ENCODE assay signal across 27 mouse cellular contexts in genomic region chr6:94518171-94518570, GRCm38 (mm10). TPM values are rescaled to one million over a fixed set of nuclear protein-coding genes. Genes with fewer than 3 reads are reported as not detected.
DNase-seq lines count a peak whose midpoint lies in the region; ATAC-seq and TF ChIP-seq lines count a peak whose summit lies in the region.
"Had no signal": no experiment of that assay in that cellular context is flagged by ENCODE, and none has a peak within 500 bp of the region (broad histone marks: within the 10 kb centered on the region; RNA-seq: fewer than 3 reads in every experiment).

No protein-coding gene starts in this region.

- TF ChIP-seq RAD21 in CH12.LX (IDR thresholded peaks at IDR 0.05; ENCODE audit: low read depth, low read length): no peak

- no peak for TF ChIP-seq EP300 in liver, postnatal 0 days (IDR thresholded peaks at IDR 0.05; ENCODE audit: low read depth)
- peak; percentile 81; the same call in 1 of the 2 replicates for TF ChIP-seq EP300 in CH12.LX (IDR thresholded peaks at IDR 0.05; ENCODE audit: low read length)

- in situ Hi-C loops in CH12.LX (cut with MboI; ENCODE audit: low pct_ligation_motif_present, low pct_unique_long_range_greater_than_20kb, low sequenced_read_pairs): no loop called here

- H3K4me1 ChIP-seq in liver, embryonic 11.5 days (replicated peaks; ENCODE audit: control insufficient read depth, insufficient read depth, low read length): no peaks in the 10 kb centered on the region
- no peaks in the 10 kb centered on the region for H3K4me1 ChIP-seq in liver, postnatal 0 days (ENCODE audit: insufficient read depth)
- H3K4me1 ChIP-seq in CH12.LX (ENCODE audit: control insufficient read depth in 1 of 2, insufficient read depth in 2 of 2): peaks cover 12 to 13% of the 10 kb centered on the region in 2 experiments
- H3K4me1 ChIP-seq: embryonic facial prominence, embryonic 12.5 days; liver, embryonic 13.5 days; lung, embryonic 15.5 days; midbrain, embryonic 13.5 days had no signal

- TF ChIP-seq CTCF in liver, postnatal 0 days (IDR thresholded peaks at IDR 0.05; ENCODE audit: low read depth): no peak
- no peak for TF ChIP-seq CTCF in CH12.LX (conservative IDR thresholded peaks at IDR 0.05 in 1 of 2, IDR thresholded peaks at IDR 0.05 in 1 of 2; ENCODE audit: low read depth in 2 of 2, low read length in 2 of 2)

- TF ChIP-seq POLR2A in CH12.LX (IDR thresholded peaks at IDR 0.05; ENCODE audit: low read depth, low read length): no peak

- no peaks in the 10 kb centered on the region for H3K9me3 ChIP-seq in liver, embryonic 11.5 days (ENCODE audit: control insufficient read depth, low read length)
- H3K9me3 ChIP-seq in liver, postnatal 0 days (ENCODE audit: low read length): no peaks in the 10 kb centered on the region
- no peaks in the 10 kb centered on the region for H3K9me3 ChIP-seq in CH12.LX (replicated peaks; ENCODE audit: low read length)
- H3K9me3 ChIP-seq: embryonic facial prominence, embryonic 12.5 days; heart, embryonic 10.5 days; limb, embryonic 13.5 days; liver, embryonic 13.5 days; lung, embryonic 15.5 days; megakaryocyte, embryonic 14.5 days; midbrain, embryonic 13.5 days had no signal

- no peak for ATAC-seq in liver, embryonic 11.5 days (replicated peaks; ENCODE audit: low FRiP score)
- ATAC-seq in liver, postnatal 0 days: no peak
- ATAC-seq: hindbrain, postnatal 0 days; intestine, embryonic 16.5 days; midbrain, embryonic 13.5 days had no signal

- no peak overlapping the region for H3K4me2 ChIP-seq in liver, embryonic 11.5 days
- no peak overlapping the region for H3K4me2 ChIP-seq in liver, postnatal 0 days (ENCODE audit: low read depth, low read length)
- no peak overlapping the region for H3K4me2 ChIP-seq in CH12.LX (ENCODE audit: insufficient read depth, low read depth, poor library complexity, severe bottlenecking)
- H3K4me2 ChIP-seq: embryonic facial prominence, embryonic 12.5 days; limb, embryonic 13.5 days; liver, embryonic 13.5 days; lung, embryonic 15.5 days; midbrain, embryonic 13.5 days had no signal

- DNase-seq in liver, embryonic 11.5 days (ENCODE audit: low spot score): peak; percentile 2
- DNase-seq in liver, postnatal 0 days: no peak
- peak; percentile 68 for DNase-seq in CH12.LX (ENCODE audit: extremely low read depth)
- peak; percentile 55 to 65 for DNase-seq in spleen, adult 18-20 months
- peak; percentile 94 for DNase-seq in splenic B cell, adult 2 months (ENCODE audit: low read depth, low spot score)
- no peak for DNase-seq in kidney, adult 9 months
- DNase-seq in adrenal gland, postnatal 10 days: no peak
- DNase-seq: adrenal gland, adult 8-10 months; cerebellum, adult 2 months; cerebellum, postnatal 25 days; gastrocnemius, postnatal 36 days; kidney, postnatal 25 days; liver, embryonic 13.5 days; retina, postnatal 1 day; right cerebral cortex, postnatal 4 days; thymus, adult 2 months; thymus, postnatal 4 days had no signal

- no peak overlapping the region for H3K4me3 ChIP-seq in liver, embryonic 11.5 days (ENCODE audit: low read depth, low read length)
- no peak overlapping the region for H3K4me3 ChIP-seq in liver, postnatal 0 days (ENCODE audit: low read depth, low read length)
- no peak overlapping the region for H3K4me3 ChIP-seq in CH12.LX (replicated peaks in 1 of 3; ENCODE audit: low read depth in 2 of 3, low read length in 2 of 3, poor library complexity in 1 of 3)
- H3K4me3 ChIP-seq: embryonic facial prominence, embryonic 12.5 days; heart, embryonic 10.5 days; layer of hippocampus, adult 2 months; limb, embryonic 13.5 days; liver, embryonic 13.5 days; lung, embryonic 15.5 days; megakaryocyte, embryonic 14.5 days; midbrain, embryonic 13.5 days had no signal

- H3K9ac ChIP-seq in liver, embryonic 11.5 days (ENCODE audit: low read depth, low read length): no peak overlapping the region
- H3K9ac ChIP-seq in liver, postnatal 0 days (replicated peaks): no peak overlapping the region
- H3K9ac ChIP-seq in CH12.LX (ENCODE audit: insufficient read depth, low read depth): no peak overlapping the region
- H3K9ac ChIP-seq: embryonic facial prominence, embryonic 12.5 days; limb, embryonic 13.5 days; liver, embryonic 13.5 days; lung, embryonic 15.5 days; midbrain, embryonic 13.5 days had no signal

- H3K27ac ChIP-seq in liver, embryonic 11.5 days (ENCODE audit: low read depth, low read length): no peak overlapping the region
- H3K27ac ChIP-seq in liver, postnatal 0 days (ENCODE audit: low read depth): no peak overlapping the region
- H3K27ac ChIP-seq in CH12.LX (ENCODE audit: insufficient read depth, low read depth): no peak overlapping the region
- H3K27ac ChIP-seq: embryonic facial prominence, embryonic 12.5 days; heart, embryonic 10.5 days; hindbrain, postnatal 0 days; layer of hippocampus, adult 2 months; limb, embryonic 13.5 days; liver, embryonic 13.5 days; lung, embryonic 15.5 days; midbrain, embryonic 13.5 days; stomach, postnatal 0 days had no signal

- 91% methylated on average over 6 of the region's 6 CpGs for WGBS in liver, embryonic 11.5 days
- 82% methylated on average over 6 of the region's 6 CpGs for WGBS in liver, postnatal 0 days (ENCODE audit: insufficient replicate concordance)

- H3K36me3 ChIP-seq in liver, embryonic 11.5 days (ENCODE audit: control insufficient read depth, insufficient read depth, low read length): no peaks in the 10 kb centered on the region; the same call in 1 of the 2 replicates
- 0 out of 2 replicates have a peak, but pooled peaks cover 3% of the 10 kb centered on the region for H3K36me3 ChIP-seq in liver, postnatal 0 days (replicated peaks; ENCODE audit: insufficient read depth, low read length)
- peaks cover 8 to 52% of the 10 kb centered on the region in 2 experiments for H3K36me3 ChIP-seq in CH12.LX (replicated peaks in 1 of 2; ENCODE audit: control insufficient read depth in 1 of 2, insufficient read depth in 1 of 2, low read length in 1 of 2)
- H3K36me3 ChIP-seq in splenic B cell, adult 2 months (ENCODE audit: control insufficient read depth, insufficient read depth, low read length, poor library complexity, severe bottlenecking): no peaks in the 10 kb centered on the region
- H3K36me3 ChIP-seq: embryonic facial prominence, embryonic 12.5 days; limb, embryonic 13.5 days; liver, embryonic 13.5 days; lung, embryonic 15.5 days; midbrain, embryonic 13.5 days had no signal

- H3K27me3 ChIP-seq in liver, embryonic 11.5 days (replicated peaks; ENCODE audit: control insufficient read depth, insufficient read depth, low read length): no peaks in the 10 kb centered on the region
- no peaks in the 10 kb centered on the region for H3K27me3 ChIP-seq in liver, postnatal 0 days (ENCODE audit: insufficient read depth, low read length)
- H3K27me3 ChIP-seq in CH12.LX (replicated peaks): no peaks in the 10 kb centered on the region
- no peaks in the 10 kb centered on the region for H3K27me3 ChIP-seq in splenic B cell, adult 2 months (ENCODE audit: control insufficient read depth, insufficient read depth, low read length, poor library complexity, severe bottlenecking)
- H3K27me3 ChIP-seq: embryonic facial prominence, embryonic 12.5 days; limb, embryonic 13.5 days; liver, embryonic 13.5 days; lung, embryonic 15.5 days; megakaryocyte, embryonic 14.5 days; midbrain, embryonic 13.5 days had no signal

- dilution Hi-C loops in CH12.LX (cut with MboI; ENCODE audit: extremely low pct_ligation_motif_present, extremely low pct_unique_long_range_greater_than_20kb, low sequenced_read_pairs): no loop called here

- no peaks in the 10 kb centered on the region for H3K79me2 ChIP-seq in CH12.LX (replicated peaks; ENCODE audit: control insufficient read depth, extremely low read depth, insufficient read depth, poor library complexity, severe bottlenecking)

TF ChIP-seq in CH12.LX, 34 proteins besides CTCF, POLR2A, EP300 and RAD21 (continues in another document):
- TF ChIP-seq SMC3 (IDR thresholded peaks at IDR 0.05; ENCODE audit: low read depth, low read length) (no peak), UBTF (IDR thresholded peaks at IDR 0.05; ENCODE audit: low read depth, low read length) (no peak), ZMIZ1 (IDR thresholded peaks at IDR 0.05; ENCODE audit: low read depth, low read length) (no peak), IRF4 (IDR thresholded peaks at IDR 0.05; ENCODE audit: low read depth, low read length) (peak; percentile 72), JUND (conservative IDR thresholded peaks at IDR 0.05; ENCODE audit: low read depth, low read length) (no peak), MAFK (IDR thresholded peaks at IDR 0.05; ENCODE audit: insufficient replicate concordance, low read length) (0 out of 2 replicates have a peak, but pooled peaks have one; percentile 46), TBP (conservative IDR thresholded peaks at IDR 0.05; ENCODE audit: low read depth, low read length) (no peak), PAX5 (IDR thresholded peaks at IDR 0.05; ENCODE audit: low read length) (no peak), NELFE (IDR thresholded peaks at IDR 0.05; ENCODE audit: low read depth, low read length) (no peak), USF2 (conservative IDR thresholded peaks at IDR 0.05; ENCODE audit: low read depth, low read length) (no peak), MXI1 (IDR thresholded peaks at IDR 0.05; ENCODE audit: low read depth, low read length) (no peak), KAT2A (IDR thresholded peaks at IDR 0.05; ENCODE audit: insufficient replicate concordance, low read length) (peak; percentile 95), ZNF384 (IDR thresholded peaks at IDR 0.05; ENCODE audit: low read depth, low read length) (no peak), RCOR1 (conservative IDR thresholded peaks at IDR 0.05; ENCODE audit: low read depth, low read length) (no peak), E2F4 (IDR thresholded peaks at IDR 0.05; ENCODE audit: insufficient replicate concordance, low read depth, low read length) (no peak), USF1 (IDR thresholded peaks at IDR 0.05; ENCODE audit: low read depth, low read length) (no peak), MYC (IDR thresholded peaks at IDR 0.05; ENCODE audit: low read depth, low read length) (no peak), ZC3H11A (IDR thresholded peaks at IDR 0.05; ENCODE audit: low read depth, low read length) (no peak), MAX (IDR thresholded peaks at IDR 0.05; ENCODE audit: low read length) (no peak), JUN (IDR thresholded peaks at IDR 0.05; ENCODE audit: insufficient read depth, low read depth, low read length) (no peak), MEF2A (IDR thresholded peaks at IDR 0.05; ENCODE audit: borderline replicate concordance, low read depth, low read length) (peak; percentile 58; the same call in 1 of the 2 replicates), NRF1 (IDR thresholded peaks at IDR 0.05; ENCODE audit: low read depth, low read length) (no peak)

RNA-seq across cellular contexts. Expression of gene Slc25a26, which starts 18.0 kb away (rescaled TPM):
- 6.4 and 8.2 TPM in 2 replicates for polyA plus RNA-seq in liver, embryonic 11.5 days (2014; fragmentation: Nextera tagmentation; extraction: Ambion mirVana)
- polyA plus RNA-seq in liver, postnatal 0 days (2015; fragmentation: Nextera tagmentation; extraction: Ambion mirVana): 3.0 and 3.6 TPM in 2 replicates
- total RNA-seq in CH12.LX (2012; rRNA removed) (5.5 and 6.7 TPM in 2 replicates), CH12.LX (2014; rRNA removed) (5.9 and 6.1 TPM in 2 replicates)
- polyA plus RNA-seq in CH12.LX (2012; ENCODE audit: insufficient read length, low read depth): 9.9 and 10.4 TPM in 2 replicates
- total RNA-seq in adrenal gland, postnatal 10 days (2021): 10 to 100 TPM; 14.4 to 16.1 TPM

Comparison
In these comparisons a context has a peak if more than half of its experiments do, and no peak if none do; other contexts are left out.
1. DNase-seq: peak in liver, embryonic 11.5 days (single experiment), CH12.LX (single experiment), spleen, adult 18-20 months (2 of 2) and splenic B cell, adult 2 months (single experiment); none in liver, postnatal 0 days (single experiment), kidney, adult 9 months (single experiment) and adrenal gland, postnatal 10 days (single experiment).